Mouse (Mus musculus): ENCODE results near the gene Tada2a.

DNA sequence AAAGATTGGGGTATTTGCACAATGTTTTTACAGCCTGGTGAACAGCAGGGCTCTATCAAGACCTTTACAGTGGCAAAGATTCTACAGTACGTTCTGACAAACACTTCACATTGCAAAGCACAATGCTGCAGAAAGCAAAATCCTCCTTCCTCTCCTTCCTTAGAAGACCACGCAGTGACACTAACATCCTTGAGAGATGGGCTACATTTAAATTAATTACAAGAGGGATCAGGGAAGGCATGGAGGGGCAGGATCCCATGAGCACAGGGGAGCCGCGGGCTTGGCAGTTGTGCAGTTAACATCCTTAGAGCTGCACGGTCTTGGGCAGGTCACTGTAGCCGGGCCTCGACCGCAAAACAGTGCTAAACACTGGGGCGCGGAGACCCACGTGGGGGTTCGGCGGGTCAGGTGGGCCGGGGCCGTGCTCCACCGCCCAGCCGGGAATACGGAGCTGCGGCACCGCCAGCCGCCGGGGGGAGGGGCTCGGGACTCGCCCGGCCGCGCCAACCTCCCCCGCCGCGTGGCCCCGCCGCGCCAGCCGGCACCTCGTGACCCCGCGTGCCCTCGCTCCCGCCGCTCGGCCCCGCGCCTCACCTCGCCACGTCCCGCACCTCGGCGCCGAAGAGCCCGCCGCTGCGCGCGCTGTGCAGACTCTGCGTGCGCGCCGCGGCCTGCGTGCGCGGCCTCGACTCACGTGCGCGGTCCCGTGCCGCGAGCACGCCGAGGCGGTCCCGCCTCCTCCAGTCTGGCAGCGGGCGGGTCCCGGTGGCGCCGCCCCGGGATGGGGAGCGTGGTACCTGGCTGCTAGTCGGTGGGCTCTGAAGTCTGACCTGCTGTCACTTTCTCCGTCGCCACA, at the start of gene Tada2a, which contains the start of gene Acaca:
- no peak for TF ChIP-seq EP300 (IDR thresholded peaks at IDR 0.05; ENCODE audit: low read depth)
- no peak for TF ChIP-seq CTCF (IDR thresholded peaks at IDR 0.05; ENCODE audit: low read depth)

All from liver, postnatal 0 days (tissue).